Mouse (Mus musculus) MEL (cell line): ENCODE data around the gene Rsrc1. TPM values are rescaled to one million over a fixed set of nuclear protein-coding genes. Genes with fewer than 3 reads are reported as not detected.

Experiments
- DNase-seq: peaks from one replicate; pipeline ENCODE4 v3.0.0; 2011; ENCODE audit warnings: low read depth, low spot score
- H3K27ac ChIP-seq: 2 replicates; pipeline ENCODE4 v1.5.1; 2012; ENCODE audit warnings: low read depth, mild to moderate bottlenecking, control low read depth, low read length, moderate library complexity; ENCODE audit not compliant: control insufficient read depth
- H3K27me3 ChIP-seq, 2 experiments: fragments of 150-350 bp in 1 of 2; sonication (generic) in 1 of 2; 2 replicates each; pipeline ENCODE4 v1.6.1; 2012; ENCODE audit warnings: low read length in 2 of 2, mild to moderate bottlenecking in 2 of 2, improper control_type of control experiment in 1 of 2, moderate library complexity in 1 of 2; ENCODE audit not compliant: insufficient read depth in 2 of 2, control insufficient read depth in 1 of 2
- H3K36me3 ChIP-seq, 2 experiments: 2 replicates each; pipeline ENCODE4 v1.6.1; 2012 to 2014; ENCODE audit warnings: low read length in 2 of 2, improper control_type of control experiment in 1 of 2, inconsistent platforms in 1 of 2, mild to moderate bottlenecking in 1 of 2; ENCODE audit not compliant: insufficient read depth in 2 of 2, control insufficient read depth in 1 of 2
- H3K4me1 ChIP-seq, 2 experiments: fragments of 150-350 bp in 1 of 2; sonication (generic) in 1 of 2; 2 replicates each; pipeline ENCODE4 v1.6.1; 2012; ENCODE audit warnings: low read length in 2 of 2, improper control_type of control experiment in 1 of 2, mild to moderate bottlenecking in 1 of 2; ENCODE audit not compliant: insufficient read depth in 2 of 2, control insufficient read depth in 1 of 2
- H3K4me3 ChIP-seq, 2 experiments: fragments of 150-350 bp in 1 of 2; sonication (generic) in 1 of 2; 2 replicates each; pipeline ENCODE4 v1.5.1; 2012; ENCODE audit warnings: low read depth in 2 of 2, low read length in 2 of 2, mild to moderate bottlenecking in 2 of 2, moderate library complexity in 2 of 2, control low read depth in 1 of 2, improper control_type of control experiment in 1 of 2; ENCODE audit not compliant: control insufficient read depth in 1 of 2, insufficient read depth in 1 of 2
- H3K79me2 ChIP-seq: 2 replicates; pipeline ENCODE4 v1.6.1; 2012; ENCODE audit warnings: mild to moderate bottlenecking, low read length, moderate library complexity; ENCODE audit not compliant: control insufficient read depth, poor library complexity, insufficient read depth
- H3K9ac ChIP-seq: 2 replicates; pipeline ENCODE4 v1.6.1; 2012; ENCODE audit warnings: low read depth, mild to moderate bottlenecking, control low read depth, low read length, moderate library complexity; ENCODE audit not compliant: control insufficient read depth, poor library complexity, severe bottlenecking
- H3K9me3 ChIP-seq: fragments of 150-350 bp; sonication (generic); replicated peaks from 2 replicates; pipeline ENCODE4 v1.6.1; 2012; ENCODE audit warnings: mild to moderate bottlenecking, low read length, improper control_type of control experiment, moderate library complexity; ENCODE audit not compliant: insufficient read depth
- CHD2 ChIP-seq: IDR thresholded peaks from 2 replicates; pipeline ENCODE4 v1.6.1; 2011; ENCODE audit warnings: low read length, improper control_type of control experiment
- E2F4 ChIP-seq: IDR thresholded peaks from 2 replicates; pipeline ENCODE4 v1.6.1; 2011; ENCODE audit warnings: low read depth, low read length, improper control_type of control experiment, borderline replicate concordance
- EP300 ChIP-seq, 2 experiments: IDR thresholded peaks; 2 replicates each; pipeline ENCODE4 v1.6.1; 2011; ENCODE audit warnings: improper control_type of control experiment in 2 of 2, low read length in 2 of 2, low read depth in 1 of 2, mild to moderate bottlenecking in 1 of 2
- GATA1 ChIP-seq: IDR thresholded peaks from 2 replicates; pipeline ENCODE4 v1.6.1; 2011; ENCODE audit warnings: low read depth, low read length, improper control_type of control experiment
- JUND ChIP-seq: IDR thresholded peaks from 2 replicates; pipeline ENCODE4 v1.6.1; 2011; ENCODE audit warnings: low read depth, mild to moderate bottlenecking, improper control_type of control experiment, low read length
- MAX ChIP-seq: IDR thresholded peaks from 2 replicates; pipeline ENCODE4 v1.6.1; 2011; ENCODE audit warnings: low read length, improper control_type of control experiment
- MXI1 ChIP-seq: IDR thresholded peaks from 2 replicates; pipeline ENCODE4 v1.6.1; 2011; ENCODE audit warnings: mild to moderate bottlenecking, low read depth, low read length, improper control_type of control experiment
- MYB ChIP-seq: IDR thresholded peaks from 2 replicates; pipeline ENCODE4 v1.6.1; 2011; ENCODE audit warnings: mild to moderate bottlenecking, low read depth, low read length, improper control_type of control experiment
- MYC ChIP-seq: IDR thresholded peaks from 2 replicates; pipeline ENCODE4 v1.6.1; 2011; ENCODE audit warnings: low read depth, mild to moderate bottlenecking, low read length, improper control_type of control experiment, moderate library complexity
- POLR2A ChIP-seq, 2 experiments: IDR thresholded peaks; 2 replicates each; pipeline ENCODE4 v1.6.1; 2011 to 2012; ENCODE audit warnings: low read length in 2 of 2, mild to moderate bottlenecking in 2 of 2, control low read depth in 1 of 2, improper control_type of control experiment in 1 of 2, low read depth in 1 of 2, moderate library complexity in 1 of 2; ENCODE audit not compliant: control insufficient read depth in 1 of 2, insufficient read depth in 1 of 2, poor library complexity in 1 of 2
- POLR2AphosphoS2 ChIP-seq: IDR thresholded peaks from 2 replicates; pipeline ENCODE4 v1.6.1; 2011; ENCODE audit warnings: low read length, improper control_type of control experiment
- RAD21 ChIP-seq: IDR thresholded peaks from 2 replicates; pipeline ENCODE4 v1.6.1; 2011; ENCODE audit warnings: mild to moderate bottlenecking, low read depth, low read length, improper control_type of control experiment
- RCOR1 ChIP-seq: IDR thresholded peaks from 2 replicates; pipeline ENCODE4 v1.6.1; 2012; ENCODE audit warnings: low read depth, mild to moderate bottlenecking, inconsistent platforms, low read length, improper control_type of control experiment
- SMC3 ChIP-seq: IDR thresholded peaks from 2 replicates; pipeline ENCODE4 v1.6.1; 2011; ENCODE audit warnings: low read depth, low read length, improper control_type of control experiment
- UBTF ChIP-seq: IDR thresholded peaks from 2 replicates; pipeline ENCODE4 v1.6.1; 2012; ENCODE audit warnings: low read depth, mild to moderate bottlenecking, inconsistent platforms, low read length, improper control_type of control experiment, moderate library complexity, borderline replicate concordance; ENCODE audit not compliant: insufficient read depth
- USF1 ChIP-seq: IDR thresholded peaks from 2 replicates; pipeline ENCODE4 v1.6.1; 2014; ENCODE audit warnings: low read depth, mild to moderate bottlenecking, inconsistent platforms, low read length, improper control_type of control experiment, moderate library complexity
- USF2 ChIP-seq, 2 experiments: IDR thresholded peaks; 2 replicates each; pipeline ENCODE4 v1.6.1; 2011 to 2012; ENCODE audit warnings: improper control_type of control experiment in 2 of 2, low read length in 2 of 2, borderline replicate concordance in 1 of 2, inconsistent platforms in 1 of 2, low read depth in 1 of 2, mild to moderate bottlenecking in 1 of 2; ENCODE audit not compliant: insufficient read depth in 1 of 2
- ZC3H11A ChIP-seq: IDR thresholded peaks from 2 replicates; pipeline ENCODE4 v1.6.1; 2012; ENCODE audit warnings: low read depth, mild to moderate bottlenecking, inconsistent platforms, low read length, improper control_type of control experiment
- ZKSCAN1 ChIP-seq: IDR thresholded peaks from 2 replicates; pipeline ENCODE4 v1.6.1; 2012; ENCODE audit warnings: low read depth, mild to moderate bottlenecking, inconsistent platforms, low read length, improper control_type of control experiment, moderate library complexity
- ZMIZ1 ChIP-seq: IDR thresholded peaks from 2 replicates; pipeline ENCODE4 v1.6.1; 2012; ENCODE audit warnings: low read depth, mild to moderate bottlenecking, inconsistent platforms, low read length, improper control_type of control experiment, moderate library complexity
- polyA plus RNA-seq, 2 experiments: library from polyadenylated mRNA; stranded (reverse) in 1 of 2; unstranded in 1 of 2; fragments of >175 nt in 1 of 2; fragments of >200 nt in 1 of 2; gene quantifications; 2 replicates each; pipeline versions ENCODE4 v1.2.1 to v1.2.4; 2012; ENCODE audit warnings: low replicate concordance in 2 of 2, low read depth in 1 of 2; ENCODE audit not compliant: insufficient read length in 2 of 2, insufficient read depth in 1 of 2, missing spikeins in 1 of 2
- total RNA-seq: library from RNA; depleted of rRNA; stranded (reverse); fragments of 300-350 nt; gene quantifications from 2 replicates; pipeline ENCODE4 v1.2.3, GENCODE M21; 2012

The Rsrc1 gene
- total and polyA plus RNA-seq, 3 experiments: 22.8 to 100 (median 42.7) TPM

DNA sequence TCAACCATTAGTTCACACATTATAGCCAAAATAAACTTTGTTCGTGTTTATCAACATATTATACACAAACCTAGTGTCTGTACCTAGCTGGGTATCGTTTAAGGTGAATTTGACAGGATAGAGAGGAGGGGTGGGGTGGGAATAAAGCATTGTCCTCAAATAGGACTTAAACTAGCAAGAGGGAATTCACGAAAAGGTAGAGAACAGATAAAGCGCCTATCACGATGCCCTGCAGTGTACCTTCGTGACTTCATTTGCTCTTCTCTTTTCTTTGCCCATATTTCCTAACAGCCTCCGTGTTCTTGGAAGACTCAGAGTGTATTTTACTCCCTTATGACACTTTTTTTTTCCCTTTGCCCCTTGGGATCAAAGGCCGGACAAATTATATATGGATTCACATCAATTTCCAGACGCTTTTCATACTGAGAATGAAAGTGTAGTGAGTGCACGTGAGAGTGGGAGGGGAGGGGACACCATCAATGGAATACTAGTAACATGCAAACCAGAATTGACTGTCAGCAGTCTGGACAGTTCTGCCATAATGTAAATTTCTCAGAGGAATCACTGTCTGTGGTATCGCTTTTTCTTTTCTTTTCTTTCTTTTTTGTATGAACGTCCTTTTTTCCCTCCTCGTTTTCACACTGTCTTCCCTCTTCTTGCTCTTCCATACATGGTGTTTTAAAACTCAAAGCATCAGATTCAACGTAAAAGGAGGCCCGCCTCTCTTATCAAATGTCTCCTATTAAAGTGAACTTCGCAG, 8.8 kb upstream of the Rsrc1 start:
- Histone ChIP-seq H3K27me3 (no peaks in the 10 kb centered on the region), H3K9ac (no peak overlapping the region)
- DNase-seq: no peak

GRCm38 (mm10) chr3:66973391-66973943, 7.7 kb upstream of the Rsrc1 start:
- no peaks in the 10 kb centered on the region for H3K4me1 ChIP-seq
- no peak overlapping the region for H3K9ac ChIP-seq
- TF ChIP-seq JUND: no peak
- no peaks in the 10 kb centered on the region for H3K79me2 ChIP-seq
- no peaks in the 10 kb centered on the region for H3K36me3 ChIP-seq
- no peak overlapping the region for H3K27ac ChIP-seq
- H3K4me3 ChIP-seq: no peak overlapping the region
- DNase-seq: no peak
- H3K9me3 ChIP-seq: no peaks in the 10 kb centered on the region
- H3K27me3 ChIP-seq: no peaks in the 10 kb centered on the region

More for the DNA sequence above, 8.8 kb upstream of the Rsrc1 start:
- no peak overlapping the region for H3K4me3 ChIP-seq
- TF ChIP-seq EP300 (IDR thresholded peaks at IDR 0.05; ENCODE audit: low read depth in 1 of 2, low read length in 2 of 2) (no peak), ZKSCAN1 (no peak), RCOR1 (no peak), MYB (no peak), POLR2A (IDR thresholded peaks at IDR 0.05; ENCODE audit: control insufficient read depth in 1 of 2, insufficient read depth in 1 of 2, low read depth in 1 of 2, low read length in 2 of 2, poor library complexity in 1 of 2) (no peak), ZC3H11A (no peak), ZMIZ1 (no peak), USF2 (IDR thresholded peaks at IDR 0.05; ENCODE audit: borderline replicate concordance in 1 of 2, insufficient read depth in 1 of 2, low read depth in 1 of 2, low read length in 2 of 2) (no peak), CHD2 (no peak), MYC (no peak), MXI1 (no peak), POLR2AphosphoS2 (no peak), MAX (no peak), USF1 (no peak), E2F4 (no peak), UBTF (no peak), SMC3 (no peak), GATA1 (no peak), JUND (no peak), RAD21 (no peak)
- H3K4me1 ChIP-seq: no peaks in the 10 kb centered on the region
- no peaks in the 10 kb centered on the region for H3K36me3 ChIP-seq
- H3K79me2 ChIP-seq: no peaks in the 10 kb centered on the region
- H3K27ac ChIP-seq: no peak overlapping the region
- H3K9me3 ChIP-seq: no peaks in the 10 kb centered on the region
